Mouse (Mus musculus): Measurements from ENCODE around the gene Palld.

Palld gene

GRCm38 (mm10) chr8:61476160-61476559 is 426.3 kb downstream of the Palld start:
- in situ Hi-C loops (cut with MboI; ENCODE audit: low sequenced_read_pairs) = loop anchor here (25.0 kb wide), 1 partner anchor 239 kb away; no protein-coding TSS in a partner anchor

GRCm38 (mm10) chr8:61475251-61475673 is 427.2 kb downstream of the Palld start:
- in situ Hi-C loops (cut with MboI; ENCODE audit: low sequenced_read_pairs) = loop anchor here (25.0 kb wide), 1 partner anchor 238 kb away; no protein-coding TSS in a partner anchor

GRCm38 (mm10) chr8:61470213-61470612 is 432.3 kb downstream of the Palld start:
- in situ Hi-C loops (cut with MboI; ENCODE audit: low sequenced_read_pairs) = no loop called here

- in situ Hi-C loops (cut with MboI; ENCODE audit: low sequenced_read_pairs) = no loop called here
Observed at GRCm38 (mm10) chr8:61467553-61467815, 435.0 kb downstream of the Palld start.

- in situ Hi-C loops (cut with MboI; ENCODE audit: low sequenced_read_pairs) = no loop called here
Observed at GRCm38 (mm10) chr8:61466696-61467552, 435.6 kb downstream of the Palld start.

GRCm38 (mm10) chr8:61464393-61464792 is 438.1 kb downstream of the Palld start:
- in situ Hi-C loops (cut with MboI; ENCODE audit: low sequenced_read_pairs) = no loop called here

GRCm38 (mm10) chr8:61462221-61462620 is 440.3 kb downstream of the Palld start:
- in situ Hi-C loops (cut with MboI; ENCODE audit: low sequenced_read_pairs) = no loop called here

Measured in CH12F3 (cell line).